Mouse (Mus musculus) CD8-positive naive resting alpha-beta T cell, adult 2 months (primary cell): ENCODE results near the gene Hp.

ENCODE experiments used
- DNase-seq, 2 experiments: peaks; one replicate each; pipeline ENCODE4 v3.0.0; 2022; ENCODE audit warnings: low read depth in 2 of 2, low spot score in 2 of 2

Hp gene

DNA sequence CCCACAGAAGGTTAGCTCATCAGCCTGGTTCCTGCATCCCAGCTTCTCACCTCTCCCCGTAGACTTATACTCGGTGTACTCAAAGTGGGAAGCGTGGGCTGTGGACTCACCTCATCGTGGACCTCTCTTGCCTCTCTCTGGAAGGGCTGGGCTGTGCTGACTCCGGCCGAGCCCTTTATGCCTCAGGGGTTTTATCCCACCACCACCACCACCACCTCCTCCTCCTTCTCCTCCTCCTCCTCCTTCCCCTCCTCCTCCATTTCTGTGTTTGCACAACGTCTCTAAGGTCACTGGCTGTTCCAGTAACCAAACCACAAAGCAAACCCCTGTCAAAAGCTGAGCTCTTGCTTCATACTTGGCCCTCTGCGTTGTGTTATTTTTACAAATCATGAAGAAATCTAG is at the start of gene Hp:
Gene Hp, minus strand, starts transcription at position 273 of the 402 bp plus-strand sequence.
- DNase-seq = no peak

- DNase-seq = no peak
Observed at GRCm38 (mm10) chr8:109628638-109629037, 49.7 kb upstream of the Hp start.

- no peak for DNase-seq
Observed at GRCm38 (mm10) chr8:109615569-109615968, 36.6 kb upstream of the Hp start.

DNA sequence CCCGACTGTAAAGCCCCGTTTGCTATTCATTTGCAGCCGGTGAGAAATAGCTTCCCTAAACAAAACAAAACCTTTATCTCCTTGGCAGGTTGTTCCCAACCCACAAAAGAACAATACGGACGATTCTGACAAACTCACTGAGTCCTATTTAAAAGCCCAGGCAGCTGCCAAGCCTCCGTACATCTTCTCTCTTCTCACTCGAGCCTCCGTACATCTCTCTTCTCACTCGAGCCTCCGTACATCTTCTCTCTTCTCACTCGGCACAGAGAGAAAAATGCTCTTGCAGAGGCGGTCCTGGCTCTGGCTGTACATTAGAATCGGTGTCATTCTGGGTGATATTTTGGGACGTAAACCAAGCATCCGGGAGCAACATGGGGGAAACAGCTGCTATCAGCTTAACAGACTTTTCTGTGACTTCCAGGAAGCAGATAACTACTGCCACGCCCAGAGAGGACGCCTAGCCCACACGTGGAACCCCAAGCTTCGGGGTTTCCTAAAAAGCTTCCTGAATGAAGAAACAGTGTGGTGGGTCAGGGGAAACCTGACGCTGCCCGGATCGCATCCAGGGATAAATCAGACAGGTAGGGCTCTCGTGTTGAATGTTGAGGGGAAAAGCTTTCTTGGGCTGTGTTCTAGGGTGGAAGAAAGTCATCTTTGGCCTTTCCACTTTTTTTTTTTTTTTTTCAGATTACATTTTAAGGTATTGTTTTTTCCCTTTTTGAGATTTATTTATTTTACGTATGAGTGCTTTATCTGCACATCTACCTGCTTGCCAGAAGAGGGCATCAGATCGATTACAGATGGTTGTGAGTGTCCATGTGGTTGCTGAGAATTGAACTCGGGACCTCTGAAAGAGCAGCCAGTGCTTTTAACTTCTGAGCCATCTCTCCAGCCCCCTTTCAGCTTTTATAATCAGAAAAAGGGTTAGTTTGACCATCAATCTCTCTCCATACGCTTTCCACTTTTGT is 35.6 kb upstream of the Hp start, which contains the start of gene Pkd1l3:
Gene Pkd1l3, plus strand, starts transcription at position 275 of the 968 bp plus-strand sequence.
- DNase-seq = no peak

GRCm38 (mm10) chr8:109609153-109609502 is 30.2 kb upstream of the Hp start:
- peak in 1 of 2 experiments; percentile 9 for DNase-seq

GRCm38 (mm10) chr8:109608271-109609152 is 29.5 kb upstream of the Hp start, which contains the start of gene Dhodh:
Dhodh (minus strand) TSS chr8:109608673.
- peak; percentile 95 to 96 for DNase-seq

GRCm38 (mm10) chr8:109607650-109608049 is 28.7 kb upstream of the Hp start:
- no peak for DNase-seq

GRCm38 (mm10) chr8:109606725-109607124 is 27.8 kb upstream of the Hp start:
- DNase-seq = no peak

GRCm38 (mm10) chr8:109595854-109596253 is 16.9 kb upstream of the Hp start:
- DNase-seq = peak; percentile 37 to 59

- no peak for DNase-seq
Observed at GRCm38 (mm10) chr8:109593117-109593788, 14.3 kb upstream of the Hp start.

DNA sequence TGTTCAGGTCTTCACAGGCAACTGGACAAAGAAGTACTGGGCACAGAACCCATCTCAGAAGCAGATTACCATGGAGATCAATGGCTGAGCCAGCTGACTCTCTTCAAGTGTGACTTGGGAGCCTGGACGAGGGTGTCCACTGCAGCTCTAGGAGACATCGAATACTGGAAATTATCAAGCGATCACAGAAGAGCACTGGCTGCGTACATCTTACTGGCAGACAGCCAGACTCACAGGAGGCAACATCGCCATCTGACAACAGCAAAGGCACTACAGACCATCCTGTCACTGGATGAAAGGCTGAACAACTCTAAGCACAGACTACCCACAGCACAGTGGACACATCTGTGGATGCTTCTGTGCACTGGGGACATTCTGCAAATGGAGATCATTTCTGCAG is 13.2 kb upstream of the Hp start:
- DNase-seq = no peak

GRCm38 (mm10) chr8:109591367-109591766 is 12.4 kb upstream of the Hp start:
- DNase-seq = no peak

- DNase-seq = no peak
Observed at GRCm38 (mm10) chr8:109590901-109591300, 11.9 kb upstream of the Hp start.

GRCm38 (mm10) chr8:109586972-109587504 is 8.1 kb upstream of the Hp start:
- no peak for DNase-seq

DNA sequence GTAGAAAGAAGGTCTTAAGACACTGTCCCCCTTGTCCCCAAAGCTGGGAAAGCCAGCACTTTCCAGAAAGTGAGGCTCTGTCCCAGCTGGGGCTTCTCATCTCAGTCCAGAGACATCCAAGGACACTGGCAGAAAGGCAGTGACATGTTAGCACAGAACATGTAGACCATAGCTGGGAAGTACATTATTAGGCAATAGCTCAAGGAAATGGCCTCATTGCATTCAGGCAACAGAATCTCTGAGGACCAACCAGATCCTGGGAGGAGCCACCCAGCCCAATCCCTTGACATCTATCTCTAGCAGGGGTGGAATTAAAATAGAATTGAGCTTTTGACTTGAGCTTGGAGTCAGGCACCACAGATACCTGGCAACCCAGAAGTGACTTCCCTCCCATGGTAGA is 6.7 kb upstream of the Hp start:
- DNase-seq = no peak

- DNase-seq = no peak
Observed at GRCm38 (mm10) chr8:109584830-109585229, 5.9 kb upstream of the Hp start.

GRCm38 (mm10) chr8:109584293-109584692 is 5.3 kb upstream of the Hp start:
- DNase-seq = no peak

- no peak for DNase-seq
Observed at GRCm38 (mm10) chr8:109576311-109576710, 2.7 kb downstream of the Hp start.

DNA sequence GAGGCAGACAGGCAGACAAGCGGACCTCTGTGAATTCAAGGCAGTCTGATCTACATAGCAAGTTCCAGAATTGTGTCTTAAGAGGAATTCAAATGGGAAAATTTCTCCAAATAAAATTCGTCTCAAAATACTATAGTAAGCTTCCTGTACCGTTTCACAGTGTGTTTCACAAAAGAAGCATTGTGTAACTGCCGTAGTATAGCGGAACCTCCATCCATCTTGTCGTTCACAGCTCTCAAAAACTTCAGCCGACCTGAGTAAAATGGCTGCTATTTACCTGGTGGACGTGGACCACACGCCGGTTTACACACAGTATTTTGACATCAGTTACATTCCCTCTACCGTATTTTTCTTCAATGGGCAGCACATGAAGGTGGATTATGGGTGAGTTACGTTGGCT is 7.8 kb downstream of the Hp start:
- DNase-seq = no peak

- DNase-seq = peak; percentile 97 to 98
Observed at GRCm38 (mm10) chr8:109565498-109566333, 13.3 kb downstream of the Hp start, which contains the start of the genes Dhx38 and Txnl4b. Dhx38 (minus strand) TSS chr8:109565861. Txnl4b (plus strand) TSS chr8:109565892.
